Comparison of ENCODE assay signal across 8 mouse cellular contexts in the genomic region with DNA sequence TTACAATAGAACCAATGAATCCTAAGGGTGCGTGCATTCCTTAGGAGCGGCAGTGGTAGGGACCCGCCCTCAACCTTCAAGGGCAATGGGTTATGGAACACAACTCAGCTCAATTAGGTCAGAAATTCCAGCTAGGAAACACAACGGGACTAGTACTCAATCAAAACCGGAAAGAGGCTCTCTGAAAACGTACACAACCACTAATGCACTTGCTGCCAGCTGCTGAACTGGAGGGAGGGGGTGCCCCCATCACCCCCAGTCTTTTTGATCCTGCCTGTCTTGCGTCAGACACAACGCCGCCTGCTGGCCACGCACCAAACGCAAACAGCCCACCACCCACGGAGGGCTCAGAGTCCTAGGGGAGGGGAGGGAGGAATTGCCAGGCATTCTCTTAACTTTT. TPM values are rescaled to one million over a fixed set of nuclear protein-coding genes. Genes with fewer than 3 reads are reported as not detected.
DNase-seq lines count a peak whose midpoint lies in the region; ATAC-seq and TF ChIP-seq lines count a peak whose summit lies in the region.

No protein-coding gene starts in this region.

- H3ac ChIP-seq in myocyte (ENCODE audit: control insufficient read depth, insufficient read length) = no peak overlapping the region

- WGBS in embryonic facial prominence, embryonic 10.5 days = under 1% methylated on average over 12 of the region's 12 CpGs
- 1% methylated on average over 12 of the region's 12 CpGs for WGBS in limb, embryonic 15.5 days

- H3K9me3 ChIP-seq in embryonic facial prominence, embryonic 10.5 days = no peaks in the 10 kb centered on the region
- H3K9me3 ChIP-seq in limb, embryonic 15.5 days = no peaks in the 10 kb centered on the region

- peak; percentile 61 for DNase-seq in layer of hippocampus, adult 11-12 months (ENCODE audit: low spot score)
- DNase-seq in layer of hippocampus, adult 9-10 months (ENCODE audit: low spot score) = no peak
- peak; percentile 91 for DNase-seq in embryonic facial prominence, embryonic 10.5 days (ENCODE audit: low spot score)
- peak; percentile 48 for DNase-seq in heart, adult 8-10 months (ENCODE audit: low spot score)
- peak; percentile 42 to 56 for DNase-seq in kidney, adult 8-10 months
- peak; percentile 79 for DNase-seq in testis, postnatal 10 days (ENCODE audit: low spot score)

- H3K4me2 ChIP-seq in limb, embryonic 15.5 days = peak overlapping the region; percentile 96
- H3K4me2 ChIP-seq in myocyte (ENCODE audit: low read depth) = peak overlapping the region; percentile 55

- peaks cover 35% of the 10 kb centered on the region for H3K4me1 ChIP-seq in embryonic facial prominence, embryonic 10.5 days
- H3K4me1 ChIP-seq in limb, embryonic 15.5 days = peaks cover 49% of the 10 kb centered on the region

- peaks cover 6% of the 10 kb centered on the region; the same call in 1 of the 2 replicates for H3K27me3 ChIP-seq in embryonic facial prominence, embryonic 10.5 days (replicated peaks; ENCODE audit: low read depth, poor library complexity, severe bottlenecking)
- H3K27me3 ChIP-seq in limb, embryonic 15.5 days = peaks cover 2% of the 10 kb centered on the region; the same call in 1 of the 2 replicates
- H3K27me3 ChIP-seq in myocyte (ENCODE audit: control insufficient read depth, insufficient read depth, insufficient read length) = peaks cover 6% of the 10 kb centered on the region

- peaks cover 64% of the 10 kb centered on the region for H3K36me3 ChIP-seq in embryonic facial prominence, embryonic 10.5 days (replicated peaks)
- H3K36me3 ChIP-seq in limb, embryonic 15.5 days = peaks cover 3% of the 10 kb centered on the region; the same call in 1 of the 2 replicates
- H3K36me3 ChIP-seq in myocyte (ENCODE audit: control insufficient read depth, insufficient read depth) = no peaks in the 10 kb centered on the region

- no peaks in the 10 kb centered on the region for H3K79me2 ChIP-seq in myocyte (ENCODE audit: control insufficient read depth, insufficient read depth)

- peak overlapping the region; percentile 80 for H3K4me3 ChIP-seq in embryonic facial prominence, embryonic 10.5 days
- peak overlapping the region; percentile 70 for H3K4me3 ChIP-seq in limb, embryonic 15.5 days
- no peak overlapping the region for H3K4me3 ChIP-seq in myocyte

- no peak overlapping the region; the same call in 1 of the 2 replicates for H3K9ac ChIP-seq in limb, embryonic 15.5 days

- peak overlapping the region; percentile 98 for H3K27ac ChIP-seq in embryonic facial prominence, embryonic 10.5 days (replicated peaks)
- H3K27ac ChIP-seq in limb, embryonic 15.5 days = peak overlapping the region; percentile 64; the same call in 1 of the 2 replicates

- no peak for TF ChIP-seq POLR2A in myocyte (IDR thresholded peaks at IDR 0.05; ENCODE audit: insufficient read length, low read depth)

- ATAC-seq in limb, embryonic 15.5 days (ENCODE audit: insufficient number of reproducible peaks, low FRiP score, low TSS enrichment, low read depth) = no peak

TF ChIP-seq in myocyte, 11 proteins besides CTCF, POLR2A, EP300 and RAD21:
- TF ChIP-seq MAX (IDR thresholded peaks at IDR 0.05; ENCODE audit: low read depth) = no peak
- no peak for TF ChIP-seq TCF12 (IDR thresholded peaks at IDR 0.05; ENCODE audit: insufficient read depth, poor library complexity, severe bottlenecking)
- no peak for TF ChIP-seq CEBPB (IDR thresholded peaks at IDR 0.05; ENCODE audit: insufficient read depth, poor library complexity, severe bottlenecking)
- TF ChIP-seq REST (IDR thresholded peaks at IDR 0.05; ENCODE audit: insufficient read depth, insufficient read length) = no peak
- no peak for TF ChIP-seq MYOD1 (IDR thresholded peaks at IDR 0.05; ENCODE audit: control insufficient read depth in 1 of 3, insufficient read length in 2 of 3, low read depth in 2 of 3)
- no peak for TF ChIP-seq TCF3 (IDR thresholded peaks at IDR 0.05; ENCODE audit: insufficient read length, low read depth)

RNA-seq across cellular contexts. Expression of a gene that starts 2.9 kb away (rescaled TPM):
- polyA plus RNA-seq in embryonic facial prominence, embryonic 10.5 days (2016; fragmentation: Nextera tagmentation; extraction: Ambion mirVana) = 154 and 170 TPM in 2 replicates
- 1 to 10 TPM; 1.5 to 5.8 (median 3.6) TPM for total RNA-seq in heart, adult 8-10 months (2022)
- 25.2 and 25.3 TPM in 2 replicates for polyA plus RNA-seq in limb, embryonic 15.5 days (2015; fragmentation: Nextera tagmentation; extraction: Ambion mirVana)
- polyA plus RNA-seq in myocyte (2012; fragmentation: generic; extraction: Trizol) = 0.12 TPM

Comparison
In these comparisons a context has a peak if more than half of its experiments do, and no peak if none do; other contexts are left out.
1. RNA of a gene that starts 2.9 kb away (polyA plus RNA-seq): 154 to 170 TPM in embryonic facial prominence, embryonic 10.5 days and 25.2 to 25.3 TPM in limb, embryonic 15.5 days; 0.12 TPM in myocyte (single experiment); every median in the first group is over 10 times any median in the second.